ENCODE assay signal across 9 mouse cellular contexts in genomic region chr1:73954614-73955013, GRCm38 (mm10).
DNase-seq lines count a peak whose midpoint lies in the region; ATAC-seq and TF ChIP-seq lines count a peak whose summit lies in the region.
"Had no signal": no experiment of that assay in that cellular context is flagged by ENCODE, and none has a peak within 500 bp of the region (broad histone marks: within the 10 kb centered on the region; RNA-seq: fewer than 3 reads in every experiment).

No protein-coding gene starts in this region.

- peaks cover 16% of the 10 kb centered on the region for H3K36me3 ChIP-seq in forebrain, embryonic 10.5 days (replicated peaks)
- no peaks in the 10 kb centered on the region for H3K36me3 ChIP-seq in forebrain, embryonic 16.5 days (ENCODE audit: control insufficient read depth, insufficient read depth)
- peaks cover 9% of the 10 kb centered on the region; the same call in 1 of the 2 replicates for H3K36me3 ChIP-seq in intestine, embryonic 16.5 days (ENCODE audit: control insufficient read depth, insufficient read depth, low read length)
- peaks cover 53% of the 10 kb centered on the region for H3K36me3 ChIP-seq in lung, postnatal 0 days (ENCODE audit: insufficient read depth, low read length)

- no peaks in the 10 kb centered on the region for H3K27me3 ChIP-seq in forebrain, embryonic 10.5 days (ENCODE audit: poor library complexity, severe bottlenecking)
- no peaks in the 10 kb centered on the region for H3K27me3 ChIP-seq in forebrain, embryonic 16.5 days (replicated peaks; ENCODE audit: control insufficient read depth, insufficient read depth, low read length)
- H3K27me3 ChIP-seq in intestine, embryonic 16.5 days (replicated peaks; ENCODE audit: control insufficient read depth, insufficient read depth, low read length), result no peaks in the 10 kb centered on the region
- no peaks in the 10 kb centered on the region for H3K27me3 ChIP-seq in lung, postnatal 0 days (replicated peaks; ENCODE audit: insufficient read depth, low read length)

- no peaks in the 10 kb centered on the region for H3K9me3 ChIP-seq in forebrain, embryonic 10.5 days
- no peaks in the 10 kb centered on the region for H3K9me3 ChIP-seq in forebrain, embryonic 16.5 days (ENCODE audit: control insufficient read depth, low read length)
- no peaks in the 10 kb centered on the region for H3K9me3 ChIP-seq in intestine, embryonic 16.5 days (ENCODE audit: control insufficient read depth, low read length)
- H3K9me3 ChIP-seq in lung, postnatal 0 days (ENCODE audit: low read length), result no peaks in the 10 kb centered on the region

- H3K9ac ChIP-seq in forebrain, embryonic 16.5 days (replicated peaks; ENCODE audit: low read depth, low read length), result no peak overlapping the region
- H3K9ac ChIP-seq in intestine, embryonic 16.5 days (ENCODE audit: low read depth, low read length), result no peak overlapping the region
- H3K9ac ChIP-seq in lung, postnatal 0 days (replicated peaks; ENCODE audit: low read depth), result no peak overlapping the region

- WGBS in forebrain, embryonic 10.5 days, result 74% methylated on average over 4 of the region's 4 CpGs
- 42% methylated on average over 4 of the region's 4 CpGs for WGBS in forebrain, embryonic 16.5 days
- WGBS in intestine, embryonic 16.5 days, result 51% methylated on average over 4 of the region's 4 CpGs
- WGBS in lung, postnatal 0 days, result 13% methylated on average over 4 of the region's 4 CpGs

- H3K4me3 ChIP-seq in forebrain, embryonic 10.5 days, result no peak overlapping the region
- no peak overlapping the region for H3K4me3 ChIP-seq in forebrain, embryonic 16.5 days (replicated peaks; ENCODE audit: low read length)
- no peak overlapping the region for H3K4me3 ChIP-seq in intestine, embryonic 16.5 days (ENCODE audit: low read length)
- H3K4me3 ChIP-seq in lung, postnatal 0 days (ENCODE audit: low read depth, low read length), result no peak overlapping the region

- no peak for DNase-seq in forebrain, embryonic 10.5 days (ENCODE audit: extremely low spot score, low spot score)
- peak; percentile 38 for DNase-seq in adrenal gland, postnatal 25 days
- peak; percentile 83 for DNase-seq in lung, postnatal 0 days (ENCODE audit: low spot score)
- no peak for DNase-seq in left cerebral cortex, adult 8-10 months (ENCODE audit: low spot score in 2 of 2)
- no peak for DNase-seq in embryo, embryonic 9.5 days (ENCODE audit: extremely low spot score)
- no peak for DNase-seq in gastrocnemius, postnatal 4 days (ENCODE audit: low spot score in 2 of 2)
- DNase-seq: midbrain, embryonic 14.5 days had no signal

- H3K4me2 ChIP-seq in forebrain, embryonic 16.5 days (ENCODE audit: low read length), result no peak overlapping the region
- no peak overlapping the region for H3K4me2 ChIP-seq in intestine, embryonic 16.5 days (ENCODE audit: low read depth, low read length)
- no peak overlapping the region for H3K4me2 ChIP-seq in lung, postnatal 0 days (replicated peaks; ENCODE audit: low read depth, low read length)

- ATAC-seq in forebrain, embryonic 16.5 days, result no peak
- 0 out of 2 replicates have a peak, but pooled peaks have one; percentile 23 for ATAC-seq in intestine, embryonic 16.5 days
- ATAC-seq in lung, postnatal 0 days, result peak; percentile 71

- H3K27ac ChIP-seq in forebrain, embryonic 10.5 days, result peak overlapping the region; percentile 63; the same call in 1 of the 2 replicates
- H3K27ac ChIP-seq in forebrain, embryonic 16.5 days (ENCODE audit: low read length), result no peak overlapping the region
- peak overlapping the region; percentile 76 for H3K27ac ChIP-seq in intestine, embryonic 16.5 days (ENCODE audit: low read length)
- H3K27ac ChIP-seq in lung, postnatal 0 days (ENCODE audit: low read length), result peak overlapping the region; percentile 72

- TF ChIP-seq EP300 in lung, postnatal 0 days (IDR thresholded peaks at IDR 0.05), result peak; percentile 86

- TF ChIP-seq CTCF in lung, postnatal 0 days (IDR thresholded peaks at IDR 0.05), result no peak; the same call in 1 of the 2 replicates

- H3K4me1 ChIP-seq in forebrain, embryonic 10.5 days, result peaks cover 29% of the 10 kb centered on the region
- no peaks in the 10 kb centered on the region; the same call in 1 of the 2 replicates for H3K4me1 ChIP-seq in forebrain, embryonic 16.5 days (replicated peaks; ENCODE audit: control insufficient read depth, insufficient read depth, low read length)
- peaks cover 36% of the 10 kb centered on the region for H3K4me1 ChIP-seq in intestine, embryonic 16.5 days (ENCODE audit: control insufficient read depth, insufficient read depth, low read length)
- peaks cover 52% of the 10 kb centered on the region for H3K4me1 ChIP-seq in lung, postnatal 0 days (ENCODE audit: insufficient read depth, low read depth, low read length)

Comparison
In these comparisons a context has a peak if more than half of its experiments do, and no peak if none do; other contexts are left out.
1. DNase-seq: peak in adrenal gland, postnatal 25 days (single experiment) and lung, postnatal 0 days (single experiment); none in forebrain, embryonic 10.5 days (single experiment), left cerebral cortex, adult 8-10 months (0 of 2), embryo, embryonic 9.5 days (single experiment) and gastrocnemius, postnatal 4 days (0 of 2).